Mouse (Mus musculus): Measurements from ENCODE around the gene Hid1. TPM values are rescaled to one million over a fixed set of nuclear protein-coding genes. Genes with fewer than 3 reads are reported as not detected.
"Not testable (repeated sequence)": the region's sequence is repeated elsewhere in the genome, so short reads cannot be mapped to it uniquely, and the experiment has no call there.

Gene Hid1
- polyA plus RNA-seq, 1 experiment: 30.2 TPM

GRCm38 (mm10) chr11:115400630-115401391 lies 33.3 kb upstream of the Hid1 start:
- 49% methylated on average over 11 of the region's 11 CpGs for WGBS

DNA sequence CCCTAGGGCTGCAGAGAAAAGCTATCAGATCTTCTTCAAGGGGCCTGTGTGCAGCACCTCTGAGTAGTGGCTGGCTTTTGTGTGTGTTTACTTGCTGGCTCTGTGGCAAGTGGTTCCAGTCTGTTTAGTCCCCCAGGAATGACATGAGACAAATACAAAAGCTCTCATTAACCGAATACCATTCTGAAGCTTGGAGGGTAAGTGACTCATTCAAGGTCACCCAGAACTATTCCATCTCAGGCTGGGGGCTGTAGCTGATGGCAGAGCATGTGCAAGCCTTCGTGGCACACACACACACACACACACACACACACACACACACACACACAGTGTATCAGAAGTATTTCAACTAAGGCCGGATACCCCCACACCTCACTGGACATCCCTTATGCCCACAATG lies 32.6 kb upstream of the Hid1 start:
- WGBS: 66% methylated on average over 3 of the region's 3 CpGs
- H3K27me3 ChIP-seq (ENCODE audit: control insufficient read depth, insufficient read depth, low read length): no peaks in the 10 kb centered on the region
- H3K4me3 ChIP-seq (ENCODE audit: low read depth, low read length): no peak overlapping the region
- H3K4me1 ChIP-seq (ENCODE audit: control insufficient read depth, insufficient read depth, insufficient read length, low read length): peaks cover 3% of the 10 kb centered on the region; the same call in 1 of the 2 replicates
- H3K36me3 ChIP-seq (ENCODE audit: control insufficient read depth, insufficient read depth, low read length): no peaks in the 10 kb centered on the region
- H3K27ac ChIP-seq (ENCODE audit: insufficient read depth, low read depth, low read length): no peak overlapping the region
- TF ChIP-seq POLR2A (IDR thresholded peaks at IDR 0.05; ENCODE audit: low read depth, low read length): no peak
- no peak for TF ChIP-seq CTCF (IDR thresholded peaks at IDR 0.05; ENCODE audit: extremely low read depth, insufficient read length, insufficient replicate concordance, low read depth, low read length)

More at GRCm38 (mm10) chr11:115400630-115401391, 33.3 kb upstream of the Hid1 start:
- no peak for TF ChIP-seq CTCF (IDR thresholded peaks at IDR 0.05; ENCODE audit: extremely low read depth, insufficient read length, insufficient replicate concordance, low read depth, low read length)
- Histone ChIP-seq H3K4me3 (ENCODE audit: low read depth, low read length) (no peak overlapping the region), H3K27me3 (ENCODE audit: control insufficient read depth, insufficient read depth, low read length) (no peaks in the 10 kb centered on the region), H3K27ac (ENCODE audit: insufficient read depth, low read depth, low read length) (no peak overlapping the region), H3K4me1 (ENCODE audit: control insufficient read depth, insufficient read depth, insufficient read length, low read length) (peaks cover 3% of the 10 kb centered on the region; the same call in 1 of the 2 replicates), H3K36me3 (ENCODE audit: control insufficient read depth, insufficient read depth, low read length) (no peaks in the 10 kb centered on the region; the same call in 1 of the 2 replicates)

GRCm38 (mm10) chr11:115398085-115398484 lies 30.5 kb upstream of the Hid1 start:
- 37% methylated on average over 7 of the region's 7 CpGs for WGBS
- Histone ChIP-seq H3K4me1 (ENCODE audit: control insufficient read depth, insufficient read depth, insufficient read length, low read length) (no peaks in the 10 kb centered on the region), H3K36me3 (ENCODE audit: control insufficient read depth, insufficient read depth, low read length) (no peaks in the 10 kb centered on the region), H3K27ac (ENCODE audit: insufficient read depth, low read depth, low read length) (no peak overlapping the region), H3K4me3 (ENCODE audit: low read depth, low read length) (no peak overlapping the region), H3K27me3 (ENCODE audit: control insufficient read depth, insufficient read depth, low read length) (no peaks in the 10 kb centered on the region)
- TF ChIP-seq CTCF (IDR thresholded peaks at IDR 0.05; ENCODE audit: extremely low read depth, insufficient read length, insufficient replicate concordance, low read depth, low read length) (no peak), POLR2A (IDR thresholded peaks at IDR 0.05; ENCODE audit: low read depth, low read length) (no peak)

DNA sequence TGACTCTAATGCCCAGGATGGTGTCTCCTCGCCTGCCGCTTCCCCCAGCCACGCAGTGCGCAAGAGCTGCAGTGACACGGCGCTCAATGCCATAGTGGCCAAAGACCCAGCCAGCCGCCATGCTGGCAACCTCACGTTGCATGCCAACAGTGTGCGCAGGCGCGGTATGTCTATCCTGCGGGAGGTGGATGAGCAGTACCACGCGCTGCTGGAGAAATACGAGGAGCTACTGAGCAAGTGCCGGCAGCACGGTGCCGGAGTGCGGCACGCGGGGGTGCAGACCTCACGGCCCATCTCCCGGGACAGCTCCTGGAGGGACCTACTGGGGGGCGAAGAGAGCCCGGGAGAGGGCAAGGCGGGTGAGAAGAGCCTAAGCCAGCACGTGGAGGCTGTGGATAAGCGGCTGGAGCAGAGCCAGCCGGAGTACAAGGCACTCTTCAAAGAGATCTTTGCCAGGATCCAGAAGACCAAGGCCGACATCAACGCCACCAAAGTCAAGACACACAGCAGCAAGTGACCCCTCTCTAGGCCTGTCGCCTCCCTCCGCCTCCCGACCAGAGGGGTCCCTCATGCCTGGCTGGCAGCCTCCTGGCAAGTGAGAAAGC lies 26.3 kb upstream of the Hid1 start:
- no peaks in the 10 kb centered on the region for H3K27me3 ChIP-seq (ENCODE audit: control insufficient read depth, insufficient read depth, low read length)
- no peak overlapping the region for H3K4me3 ChIP-seq (ENCODE audit: low read depth, low read length)
- H3K4me1 ChIP-seq (ENCODE audit: control insufficient read depth, insufficient read depth, insufficient read length, low read length): no peaks in the 10 kb centered on the region
- no peak for TF ChIP-seq CTCF (IDR thresholded peaks at IDR 0.05; ENCODE audit: extremely low read depth, insufficient read length, insufficient replicate concordance, low read depth, low read length)
- TF ChIP-seq POLR2A (IDR thresholded peaks at IDR 0.05; ENCODE audit: low read depth, low read length): no peak
- no peak overlapping the region for H3K27ac ChIP-seq (ENCODE audit: insufficient read depth, low read depth, low read length)
- no peaks in the 10 kb centered on the region for H3K36me3 ChIP-seq (ENCODE audit: control insufficient read depth, insufficient read depth, low read length)
- WGBS: 70% methylated on average over 34 of the region's 34 CpGs

GRCm38 (mm10) chr11:115391358-115391757 lies 23.8 kb upstream of the Hid1 start:
- Histone ChIP-seq H3K36me3 (ENCODE audit: control insufficient read depth, insufficient read depth, low read length) (no peaks in the 10 kb centered on the region), H3K27ac (ENCODE audit: insufficient read depth, low read depth, low read length) (no peak overlapping the region), H3K27me3 (ENCODE audit: control insufficient read depth, insufficient read depth, low read length) (no peaks in the 10 kb centered on the region), H3K4me1 (ENCODE audit: control insufficient read depth, insufficient read depth, insufficient read length, low read length) (no peaks in the 10 kb centered on the region), H3K4me3 (ENCODE audit: low read depth, low read length) (no peak overlapping the region)
- no peak for TF ChIP-seq CTCF (IDR thresholded peaks at IDR 0.05; ENCODE audit: extremely low read depth, insufficient read length, insufficient replicate concordance, low read depth, low read length)
- TF ChIP-seq POLR2A (IDR thresholded peaks at IDR 0.05; ENCODE audit: low read depth, low read length): no peak
- WGBS: 93% methylated on average over 7 of the region's 7 CpGs

- not testable (repeated sequence) for H3K4me3 ChIP-seq (ENCODE audit: low read depth, low read length); H3K27ac ChIP-seq (ENCODE audit: insufficient read depth, low read depth, low read length); H3K27me3 ChIP-seq (ENCODE audit: control insufficient read depth, insufficient read depth, low read length); H3K4me1 ChIP-seq (ENCODE audit: control insufficient read depth, insufficient read depth, insufficient read length, low read length); H3K36me3 ChIP-seq (ENCODE audit: control insufficient read depth, insufficient read depth, low read length)
- WGBS: 80% methylated on average over 3 of the region's 3 CpGs
Measured at GRCm38 (mm10) chr11:115386859-115387258, 19.3 kb upstream of the Hid1 start.

DNA sequence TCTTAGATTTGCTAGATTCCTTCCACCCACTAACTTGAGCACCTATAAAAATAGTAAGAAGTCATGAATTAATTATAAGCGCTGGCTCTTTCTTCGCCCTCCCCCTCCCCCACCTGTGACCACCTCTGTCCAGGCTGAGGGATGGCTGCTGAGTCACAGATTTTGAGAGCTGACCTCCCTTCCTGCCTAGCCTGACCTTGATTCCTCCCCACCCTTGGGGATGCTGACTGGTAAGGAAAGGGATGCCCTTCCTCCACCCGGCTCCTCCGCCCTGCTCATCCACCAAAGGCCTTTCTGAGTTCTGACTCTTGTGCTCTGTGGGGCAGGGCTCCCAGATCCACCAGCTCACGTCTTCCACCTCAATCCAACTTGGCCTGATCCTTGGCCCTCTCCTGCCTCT lies 17.0 kb upstream of the Hid1 start:
- no peaks in the 10 kb centered on the region for H3K27me3 ChIP-seq (ENCODE audit: control insufficient read depth, insufficient read depth, low read length)
- TF ChIP-seq CTCF (IDR thresholded peaks at IDR 0.05; ENCODE audit: extremely low read depth, insufficient read length, insufficient replicate concordance, low read depth, low read length) (no peak), POLR2A (IDR thresholded peaks at IDR 0.05; ENCODE audit: low read depth, low read length) (no peak)
- H3K4me3 ChIP-seq (ENCODE audit: low read depth, low read length): no peak overlapping the region
- H3K36me3 ChIP-seq (ENCODE audit: control insufficient read depth, insufficient read depth, low read length): no peaks in the 10 kb centered on the region
- no peak overlapping the region for H3K27ac ChIP-seq (ENCODE audit: insufficient read depth, low read depth, low read length)
- 85% methylated on average over 5 of the region's 5 CpGs for WGBS
- H3K4me1 ChIP-seq (ENCODE audit: control insufficient read depth, insufficient read depth, insufficient read length, low read length): peaks cover 3% of the 10 kb centered on the region

Measured in small intestine, adult 2 months (tissue).